ENCODE assay signal across 20 mouse cellular contexts in genomic region chr5:36139766-36140165, GRCm38 (mm10).
DNase-seq lines count a peak whose midpoint lies in the region; ATAC-seq and TF ChIP-seq lines count a peak whose summit lies in the region.
"Had no signal": no experiment of that assay in that cellular context is flagged by ENCODE, and none has a peak within 500 bp of the region (broad histone marks: within the 10 kb centered on the region; RNA-seq: fewer than 3 reads in every experiment).

No protein-coding gene starts in this region.

- H3K4me3 ChIP-seq in midbrain, embryonic 13.5 days (replicated peaks) = no peak overlapping the region
- H3K4me3 ChIP-seq in midbrain, embryonic 11.5 days (ENCODE audit: low read depth, low read length) = no peak overlapping the region
- H3K4me3 ChIP-seq in midbrain, postnatal 0 days (ENCODE audit: low read depth, low read length) = no peak overlapping the region
- H3K4me3 ChIP-seq in kidney, embryonic 16.5 days (ENCODE audit: low read length) = no peak overlapping the region
- H3K4me3 ChIP-seq in hindbrain, embryonic 11.5 days (ENCODE audit: low read depth, low read length) = no peak overlapping the region
- H3K4me3 ChIP-seq: embryonic facial prominence, embryonic 12.5 days; forebrain, embryonic 15.5 days; heart, adult 2 months; heart, embryonic 12.5 days; hindbrain, embryonic 10.5 days; hindbrain, embryonic 15.5 days had no signal

- H3K36me3 ChIP-seq in midbrain, embryonic 13.5 days = no peaks in the 10 kb centered on the region
- no peaks in the 10 kb centered on the region for H3K36me3 ChIP-seq in midbrain, embryonic 11.5 days (ENCODE audit: control insufficient read depth, insufficient read depth, low read length)
- H3K36me3 ChIP-seq in midbrain, postnatal 0 days (ENCODE audit: insufficient read depth, low read length) = no peaks in the 10 kb centered on the region
- H3K36me3 ChIP-seq in kidney, embryonic 16.5 days (ENCODE audit: insufficient read depth, low read length) = no peaks in the 10 kb centered on the region
- no peaks in the 10 kb centered on the region for H3K36me3 ChIP-seq in hindbrain, embryonic 11.5 days (ENCODE audit: control insufficient read depth, insufficient read depth, low read length)
- H3K36me3 ChIP-seq: embryonic facial prominence, embryonic 12.5 days; forebrain, embryonic 15.5 days; heart, embryonic 12.5 days; hindbrain, embryonic 10.5 days; hindbrain, embryonic 15.5 days had no signal

- DNase-seq in midbrain, embryonic 11.5 days (ENCODE audit: low spot score, missing footprints) = no peak
- DNase-seq in adrenal gland, adult 2 months = peak; percentile 54
- DNase-seq in adrenal gland, postnatal 25 days = peak; percentile 11
- no peak for DNase-seq in midbrain, postnatal 0 days (ENCODE audit: low spot score)
- DNase-seq in hindbrain, embryonic 11.5 days (ENCODE audit: low spot score) = no peak
- DNase-seq: cerebellum, adult 11-12 months; cerebellum, adult 9-10 months; cerebellum, postnatal 25 days; gastrocnemius, postnatal 10 days; heart, adult 2 months had no signal

- TF ChIP-seq CTCF in midbrain, postnatal 0 days (IDR thresholded peaks at IDR 0.05) = no peak

- ATAC-seq in midbrain, embryonic 13.5 days = no peak
- no peak for ATAC-seq in midbrain, embryonic 11.5 days (ENCODE audit: low FRiP score)
- ATAC-seq in midbrain, postnatal 0 days (ENCODE audit: low FRiP score) = no peak
- ATAC-seq in megakaryocyte progenitor cell, adult 5-6 weeks (replicated peaks; ENCODE audit: poor library complexity) = no peak
- ATAC-seq in kidney, embryonic 16.5 days (ENCODE audit: low FRiP score, low TSS enrichment) = no peak
- no peak for ATAC-seq in hindbrain, embryonic 11.5 days (ENCODE audit: low FRiP score)
- ATAC-seq: forebrain, embryonic 15.5 days; intestine, embryonic 16.5 days had no signal

- H3K4me2 ChIP-seq in midbrain, embryonic 13.5 days (replicated peaks) = no peak overlapping the region
- no peak overlapping the region for H3K4me2 ChIP-seq in midbrain, embryonic 11.5 days
- H3K4me2 ChIP-seq in midbrain, postnatal 0 days (ENCODE audit: low read depth, low read length, poor library complexity, severe bottlenecking) = no peak overlapping the region
- H3K4me2 ChIP-seq in kidney, embryonic 16.5 days (replicated peaks; ENCODE audit: low read depth, low read length) = no peak overlapping the region
- no peak overlapping the region for H3K4me2 ChIP-seq in hindbrain, embryonic 11.5 days (replicated peaks; ENCODE audit: low read depth, low read length)
- H3K4me2 ChIP-seq: embryonic facial prominence, embryonic 12.5 days; forebrain, embryonic 15.5 days; heart, embryonic 12.5 days; hindbrain, embryonic 15.5 days had no signal

- no peaks in the 10 kb centered on the region for H3K27me3 ChIP-seq in midbrain, embryonic 13.5 days
- H3K27me3 ChIP-seq in midbrain, embryonic 11.5 days (ENCODE audit: control insufficient read depth, insufficient read depth, low read length) = no peaks in the 10 kb centered on the region
- no peaks in the 10 kb centered on the region for H3K27me3 ChIP-seq in midbrain, postnatal 0 days (ENCODE audit: insufficient read depth, low read length)
- H3K27me3 ChIP-seq in kidney, embryonic 16.5 days (ENCODE audit: insufficient read depth, low read length) = no peaks in the 10 kb centered on the region
- H3K27me3 ChIP-seq in hindbrain, embryonic 11.5 days (ENCODE audit: control insufficient read depth, insufficient read depth, low read length) = no peaks in the 10 kb centered on the region
- H3K27me3 ChIP-seq: CH12.LX; embryonic facial prominence, embryonic 12.5 days; forebrain, embryonic 15.5 days; hindbrain, embryonic 15.5 days had no signal

- no peak overlapping the region for H3K9ac ChIP-seq in midbrain, embryonic 13.5 days (replicated peaks)
- H3K9ac ChIP-seq in midbrain, embryonic 11.5 days (ENCODE audit: low read length) = no peak overlapping the region
- H3K9ac ChIP-seq in midbrain, postnatal 0 days (replicated peaks; ENCODE audit: low read length, poor library complexity, severe bottlenecking) = no peak overlapping the region
- no peak overlapping the region for H3K9ac ChIP-seq in kidney, embryonic 16.5 days (replicated peaks; ENCODE audit: low read length)
- H3K9ac ChIP-seq in hindbrain, embryonic 11.5 days (ENCODE audit: low read depth, low read length) = no peak overlapping the region
- H3K9ac ChIP-seq: embryonic facial prominence, embryonic 12.5 days; forebrain, embryonic 15.5 days; heart, embryonic 12.5 days; hindbrain, embryonic 15.5 days had no signal

- H3K4me1 ChIP-seq in midbrain, embryonic 13.5 days (replicated peaks) = peaks cover 21% of the 10 kb centered on the region
- peaks cover 7% of the 10 kb centered on the region for H3K4me1 ChIP-seq in midbrain, embryonic 11.5 days (ENCODE audit: control insufficient read depth, insufficient read depth, low read length)
- 0 out of 2 replicates have a peak, but pooled peaks cover 4% of the 10 kb centered on the region for H3K4me1 ChIP-seq in midbrain, postnatal 0 days (ENCODE audit: insufficient read depth, low read length)
- H3K4me1 ChIP-seq in kidney, embryonic 16.5 days (ENCODE audit: insufficient read depth, low read length) = no peaks in the 10 kb centered on the region
- peaks cover 2% of the 10 kb centered on the region; the same call in 1 of the 2 replicates for H3K4me1 ChIP-seq in hindbrain, embryonic 11.5 days (replicated peaks; ENCODE audit: control insufficient read depth, insufficient read depth, low read length)
- H3K4me1 ChIP-seq: heart, embryonic 12.5 days had no signal

- H3K9me3 ChIP-seq in midbrain, embryonic 13.5 days = no peaks in the 10 kb centered on the region
- no peaks in the 10 kb centered on the region for H3K9me3 ChIP-seq in midbrain, embryonic 11.5 days (ENCODE audit: control insufficient read depth, low read length)
- H3K9me3 ChIP-seq in midbrain, postnatal 0 days (ENCODE audit: low read length) = no peaks in the 10 kb centered on the region
- no peaks in the 10 kb centered on the region for H3K9me3 ChIP-seq in kidney, embryonic 16.5 days (ENCODE audit: low read length)
- H3K9me3 ChIP-seq in hindbrain, embryonic 11.5 days (ENCODE audit: control insufficient read depth, low read length) = no peaks in the 10 kb centered on the region
- H3K9me3 ChIP-seq: embryonic facial prominence, embryonic 12.5 days; forebrain, embryonic 15.5 days; heart, embryonic 12.5 days; hindbrain, embryonic 10.5 days; hindbrain, embryonic 15.5 days had no signal

- H3K27ac ChIP-seq in midbrain, embryonic 13.5 days = peak overlapping the region; percentile 31; the same call in 1 of the 2 replicates
- no peak overlapping the region for H3K27ac ChIP-seq in midbrain, embryonic 11.5 days (ENCODE audit: low read depth, low read length)
- H3K27ac ChIP-seq in midbrain, postnatal 0 days (ENCODE audit: low read depth, low read length) = 0 out of 2 replicates have a peak overlapping the region, but pooled peaks have one; percentile 12
- H3K27ac ChIP-seq in kidney, embryonic 16.5 days (ENCODE audit: low read length) = no peak overlapping the region
- no peak overlapping the region for H3K27ac ChIP-seq in hindbrain, embryonic 11.5 days (ENCODE audit: low read depth, low read length)
- H3K27ac ChIP-seq: embryonic facial prominence, embryonic 12.5 days; forebrain, embryonic 15.5 days; heart, adult 2 months; hindbrain, embryonic 10.5 days; hindbrain, embryonic 15.5 days had no signal

- 71% methylated on average over 6 of the region's 6 CpGs for WGBS in midbrain, embryonic 13.5 days
- 80% methylated on average over 6 of the region's 6 CpGs for WGBS in midbrain, embryonic 11.5 days
- 66% methylated on average over 6 of the region's 6 CpGs for WGBS in midbrain, postnatal 0 days
- WGBS in kidney, embryonic 16.5 days = 72% methylated on average over 6 of the region's 6 CpGs
- WGBS in hindbrain, embryonic 11.5 days = 82% methylated on average over 6 of the region's 6 CpGs

Comparison
In these comparisons a context has a peak if more than half of its experiments do, and no peak if none do; other contexts are left out.
1. H3K27ac ChIP-seq: peak in midbrain, embryonic 13.5 days (single experiment) and midbrain, postnatal 0 days (single experiment); none in midbrain, embryonic 11.5 days (single experiment), kidney, embryonic 16.5 days (single experiment) and hindbrain, embryonic 11.5 days (single experiment).
2. DNase-seq: peak in adrenal gland, adult 2 months (single experiment) and adrenal gland, postnatal 25 days (single experiment); none in midbrain, embryonic 11.5 days (single experiment), midbrain, postnatal 0 days (single experiment) and hindbrain, embryonic 11.5 days (single experiment).